Mouse (Mus musculus): ENCODE results near the gene Slc6a8.

Gene Slc6a8

GRCm38 (mm10) chrX:73684978-73685377 is 12.0 kb downstream of the Slc6a8 start:
- no peak for DNase-seq

GRCm38 (mm10) chrX:73685629-73686028 is 12.7 kb downstream of the Slc6a8 start:
- DNase-seq, result peak in 1 of 2 experiments; percentile 30

- peak; percentile 70 for DNase-seq
Measured at GRCm38 (mm10) chrX:73690917-73691629, 18.1 kb downstream of the Slc6a8 start.

GRCm38 (mm10) chrX:73700472-73700871 is 27.5 kb downstream of the Slc6a8 start:
- no peak for DNase-seq

- DNase-seq, result peak; percentile 57 to 58
Measured at GRCm38 (mm10) chrX:73715476-73716108, 42.6 kb downstream of the Slc6a8 start.

GRCm38 (mm10) chrX:73716109-73716661 is 43.2 kb downstream of the Slc6a8 start, which contains the start of the genes Bcap31 and Abcd1:
Gene Bcap31, minus strand, starts transcription at chrX:73716175.
Gene Abcd1, plus strand, starts transcription at chrX:73716597.
- peak; percentile 94 for DNase-seq

- DNase-seq, result peak in 1 of 2 experiments; percentile 34
Measured at GRCm38 (mm10) chrX:73716709-73717545, 44.0 kb downstream of the Slc6a8 start.

- peak; percentile 38 to 47 for DNase-seq
Measured at GRCm38 (mm10) chrX:73717667-73718066, 44.7 kb downstream of the Slc6a8 start.

- peak; percentile 10 to 12 for DNase-seq
Measured at GRCm38 (mm10) chrX:73718271-73718670, 45.3 kb downstream of the Slc6a8 start.

- DNase-seq, result peak; percentile 45 to 60
Measured at GRCm38 (mm10) chrX:73718686-73719362, 45.9 kb downstream of the Slc6a8 start.

GRCm38 (mm10) chrX:73730908-73731307 is 58.0 kb downstream of the Slc6a8 start:
- DNase-seq, result no peak

Data from cerebellum, postnatal 10 days (tissue).